Mouse (Mus musculus): ENCODE results near the gene Cnnm2.
A peak's percentile ranks its signal among the peaks of the same experiment; 100 is the strongest.

The Cnnm2 gene

GRCm38 (mm10) chr19:46792480-46792879 is 31.1 kb downstream of the Cnnm2 start:
- DNase-seq (ENCODE audit: extremely low read depth, low read depth, low spot score), result peak; percentile 81

DNA sequence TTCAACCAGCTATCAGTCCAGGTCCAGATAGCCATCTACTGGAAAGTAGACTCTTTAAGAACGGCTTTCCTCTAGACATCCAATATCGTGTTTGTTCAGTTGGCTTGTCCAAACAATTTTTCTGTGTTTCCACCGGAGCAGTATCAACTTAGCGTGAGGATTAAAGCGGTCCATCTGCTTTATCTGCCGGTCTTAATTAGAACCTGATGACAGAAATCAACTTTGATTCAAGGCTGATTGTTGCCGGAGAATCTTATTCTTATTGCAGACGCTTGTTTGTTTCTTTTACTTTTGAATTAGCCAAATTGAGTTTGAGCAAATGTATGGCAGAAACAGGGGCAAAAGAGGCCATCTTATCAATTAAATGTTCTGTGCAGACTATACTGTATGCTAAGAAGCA is 32.8 kb downstream of the Cnnm2 start:
- DNase-seq (ENCODE audit: extremely low read depth, low read depth, low spot score), result no peak

DNA sequence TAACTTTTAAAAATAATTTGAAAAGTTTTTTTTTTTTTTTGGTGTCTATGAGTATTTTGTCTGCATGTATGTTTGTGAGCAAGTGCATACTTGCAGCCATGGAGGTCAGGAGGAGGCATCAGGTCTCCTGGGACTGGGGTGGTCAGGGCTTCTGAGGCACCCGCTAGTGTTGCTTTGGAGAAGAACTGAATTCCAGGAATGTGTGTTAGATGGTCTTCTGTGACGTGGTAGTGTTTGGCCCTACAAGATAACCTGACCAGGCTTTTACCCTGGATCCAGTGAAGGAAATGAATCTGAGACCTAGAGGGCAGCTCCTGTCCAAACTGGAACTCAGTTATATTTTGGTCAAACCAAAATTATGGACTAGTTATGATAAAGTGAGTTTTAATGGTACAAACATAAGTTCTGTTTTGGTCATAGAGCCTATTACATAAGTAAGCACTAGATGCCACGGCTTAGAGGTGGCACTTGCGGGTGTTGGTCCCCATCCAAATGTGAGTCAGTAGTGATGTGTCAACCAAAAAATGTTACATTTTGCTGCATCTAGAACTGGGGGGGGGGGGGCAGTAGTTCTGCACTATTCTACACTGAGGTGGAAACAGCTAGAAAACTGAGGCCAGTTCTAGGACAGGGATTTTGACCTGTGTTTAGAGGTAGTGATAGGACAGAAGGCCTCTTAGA is 38.6 kb downstream of the Cnnm2 start:
- DNase-seq (ENCODE audit: extremely low read depth, low read depth, low spot score), result no peak

DNA sequence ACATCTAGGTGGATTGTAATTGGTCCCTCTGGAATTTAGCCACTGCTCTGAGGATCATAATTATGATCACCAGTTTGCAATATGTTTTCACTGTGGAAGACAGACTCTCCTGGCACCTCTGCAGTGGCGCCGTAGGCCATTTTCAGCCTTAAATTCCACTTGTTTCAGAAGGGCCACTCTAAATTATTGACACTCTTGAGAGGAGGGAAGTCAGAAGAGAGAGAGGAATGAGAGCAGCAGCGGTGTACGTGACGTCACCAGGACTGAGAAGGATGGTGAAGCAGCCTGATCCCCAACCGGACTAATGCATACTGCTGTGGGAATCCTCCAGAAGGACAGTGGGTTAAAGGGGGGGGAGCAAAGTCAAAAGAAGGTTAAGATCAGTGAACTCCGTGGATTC is 40.1 kb downstream of the Cnnm2 start:
- no peak for DNase-seq (ENCODE audit: extremely low read depth, low read depth, low spot score)

DNA sequence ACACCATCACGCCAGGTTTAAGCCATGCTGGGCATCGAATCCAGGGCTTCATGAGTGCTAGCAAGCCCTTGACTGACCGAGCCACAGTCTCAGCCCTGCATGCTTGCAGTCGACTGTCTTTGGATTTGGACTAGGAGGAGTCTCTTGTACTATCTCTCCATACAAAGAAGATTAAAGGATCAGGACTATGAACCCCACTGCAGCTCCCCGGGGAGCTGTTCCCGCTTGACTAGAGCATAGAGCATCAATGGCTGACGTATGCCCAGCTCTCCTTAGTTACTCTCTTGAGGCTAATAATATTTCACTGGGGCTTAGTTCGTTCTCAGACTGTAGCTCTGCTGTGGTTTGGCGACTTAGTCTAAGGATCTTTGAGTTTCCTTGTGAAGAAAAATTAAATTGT is 40.9 kb downstream of the Cnnm2 start:
- DNase-seq (ENCODE audit: extremely low read depth, low read depth, low spot score), result no peak

DNA sequence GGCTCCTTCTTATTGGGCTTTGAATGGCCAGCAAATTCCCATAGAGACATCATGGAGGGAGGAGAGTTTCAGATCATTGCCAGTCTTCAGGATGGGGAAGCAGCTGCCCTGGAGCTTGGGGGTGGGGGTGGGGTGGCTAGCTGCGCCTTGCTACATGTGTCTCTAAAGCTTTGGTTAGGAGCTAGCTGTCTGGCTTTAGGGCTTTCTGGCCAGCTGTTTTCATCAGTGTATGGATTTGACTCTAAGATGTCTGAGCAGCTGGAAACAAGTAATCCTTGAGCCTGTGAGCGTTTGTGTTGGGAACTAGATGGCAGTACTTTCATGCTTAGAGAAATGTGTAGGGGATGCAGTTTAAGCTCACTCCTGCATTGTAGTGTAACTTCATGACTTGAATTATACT is 42.3 kb downstream of the Cnnm2 start:
- no peak for DNase-seq (ENCODE audit: extremely low read depth, low read depth, low spot score)

DNA sequence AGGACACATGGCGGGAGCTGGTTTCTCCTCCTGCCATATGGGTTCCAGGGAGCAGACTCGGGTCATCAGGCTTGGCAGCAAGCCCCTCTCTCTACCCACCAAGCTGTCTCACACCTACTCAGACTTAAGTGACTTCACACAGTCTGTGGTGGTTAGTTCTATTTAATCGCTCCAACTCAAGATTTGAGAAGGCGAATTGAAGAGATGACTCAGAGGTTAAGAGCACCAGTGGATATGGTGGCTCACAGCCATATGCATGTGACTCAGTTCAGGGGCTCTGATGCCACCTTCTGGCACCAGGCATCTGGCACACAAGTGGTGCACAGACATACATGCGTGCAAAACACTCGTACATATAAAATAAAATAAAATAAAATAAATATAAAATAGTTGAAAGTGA is 43.4 kb downstream of the Cnnm2 start:
- DNase-seq (ENCODE audit: extremely low read depth, low read depth, low spot score), result no peak

- no peak for DNase-seq (ENCODE audit: extremely low read depth, low read depth, low spot score)
Measured at GRCm38 (mm10) chr19:46805933-46806688, 44.7 kb downstream of the Cnnm2 start.

GRCm38 (mm10) chr19:46808261-46808660 is 46.9 kb downstream of the Cnnm2 start:
- DNase-seq (ENCODE audit: extremely low read depth, low read depth, low spot score), result no peak

- DNase-seq (ENCODE audit: extremely low read depth, low read depth, low spot score), result no peak
Measured at GRCm38 (mm10) chr19:46809031-46809430, 47.6 kb downstream of the Cnnm2 start.

DNA sequence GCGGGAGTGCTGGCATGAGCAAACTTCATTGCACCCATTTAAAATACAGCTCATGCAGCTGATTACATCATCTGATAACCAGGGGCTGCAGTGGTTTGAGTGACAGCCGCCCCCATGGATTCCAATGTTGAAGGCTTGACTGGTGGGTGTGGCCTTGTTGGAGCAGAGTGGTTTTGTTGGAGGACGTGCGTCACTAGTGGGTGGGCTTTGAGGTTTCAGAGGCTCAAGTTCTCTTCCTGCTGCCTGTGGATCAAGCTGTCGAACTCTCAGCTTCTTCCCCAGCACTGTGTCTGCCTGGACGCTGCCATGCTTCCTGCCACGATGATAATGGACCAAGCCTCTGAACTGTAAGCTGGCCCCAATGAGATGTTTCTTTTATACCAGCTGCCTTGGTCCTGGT is 57.9 kb downstream of the Cnnm2 start:
- DNase-seq (ENCODE audit: extremely low read depth, low read depth, low spot score), result no peak

DNA sequence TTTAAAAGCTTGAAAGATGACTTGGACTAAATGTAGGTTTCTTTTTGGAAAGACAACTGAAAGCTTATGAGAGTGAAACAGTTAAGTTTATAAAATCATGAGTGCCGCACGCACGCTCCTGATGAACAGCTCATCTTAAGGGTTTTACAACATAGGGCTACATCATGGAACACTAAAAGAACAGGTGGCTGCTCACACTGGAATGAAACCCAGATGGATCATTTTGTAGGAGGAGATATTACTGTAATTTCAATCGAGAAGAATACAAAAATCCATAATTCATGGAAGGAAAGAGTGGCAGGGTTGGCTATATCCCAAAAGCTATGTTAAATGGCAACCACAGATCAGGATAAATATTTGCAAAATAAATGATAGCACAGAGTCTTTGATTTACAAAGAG is 61.1 kb downstream of the Cnnm2 start:
- no peak for DNase-seq (ENCODE audit: extremely low read depth, low read depth, low spot score)

- no peak for DNase-seq (ENCODE audit: extremely low read depth, low read depth, low spot score)
Measured at GRCm38 (mm10) chr19:46823759-46824158, 62.4 kb downstream of the Cnnm2 start.

DNA sequence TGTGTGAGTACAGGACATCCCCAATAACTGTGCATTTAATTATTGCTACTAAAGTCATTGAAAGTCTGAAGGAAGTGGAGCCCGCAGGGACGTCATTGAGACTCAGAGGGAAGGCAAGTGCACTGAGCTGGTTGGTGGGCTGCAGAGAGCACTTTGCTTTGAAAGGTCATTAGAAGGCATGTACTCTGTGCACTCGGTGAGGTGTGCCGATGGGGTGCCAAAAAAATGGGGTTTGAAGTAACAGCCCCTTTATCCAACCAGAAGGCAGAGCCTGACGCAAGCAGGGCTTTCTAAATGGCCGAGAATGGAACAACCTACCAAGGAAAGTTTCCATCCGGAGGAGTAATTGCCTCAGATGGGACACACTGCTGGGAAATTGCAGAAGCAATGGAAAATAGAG is 63.5 kb downstream of the Cnnm2 start:
- no peak for DNase-seq (ENCODE audit: extremely low read depth, low read depth, low spot score)

- DNase-seq (ENCODE audit: extremely low read depth, low read depth, low spot score), result no peak
Measured at GRCm38 (mm10) chr19:46827654-46828165, 66.3 kb downstream of the Cnnm2 start.

- no peak for DNase-seq (ENCODE audit: extremely low read depth, low read depth, low spot score)
Measured at GRCm38 (mm10) chr19:46828961-46829360, 67.6 kb downstream of the Cnnm2 start.

GRCm38 (mm10) chr19:46831381-46831780 is 70.0 kb downstream of the Cnnm2 start:
- no peak for DNase-seq (ENCODE audit: extremely low read depth, low read depth, low spot score)

DNA sequence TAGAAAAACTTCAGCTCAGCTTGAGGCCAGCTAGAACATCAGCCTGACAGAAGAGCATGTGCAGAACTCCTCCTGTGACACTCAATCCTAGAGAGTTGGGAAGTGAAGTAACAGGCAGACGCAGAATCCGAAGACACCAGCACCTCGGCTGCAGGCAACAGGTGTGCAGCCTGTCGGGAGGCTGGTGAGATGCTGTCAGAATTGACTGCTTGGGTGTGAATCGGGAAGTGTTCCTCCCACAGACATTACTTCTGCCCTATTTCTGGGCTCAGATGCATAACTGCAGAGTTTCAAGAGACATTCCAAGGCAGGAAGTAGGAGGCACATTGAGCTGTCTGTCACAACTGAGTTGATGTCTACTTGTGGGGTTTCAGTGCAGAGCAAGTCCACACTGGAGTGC is 72.9 kb downstream of the Cnnm2 start:
- DNase-seq (ENCODE audit: extremely low read depth, low read depth, low spot score), result no peak

DNA sequence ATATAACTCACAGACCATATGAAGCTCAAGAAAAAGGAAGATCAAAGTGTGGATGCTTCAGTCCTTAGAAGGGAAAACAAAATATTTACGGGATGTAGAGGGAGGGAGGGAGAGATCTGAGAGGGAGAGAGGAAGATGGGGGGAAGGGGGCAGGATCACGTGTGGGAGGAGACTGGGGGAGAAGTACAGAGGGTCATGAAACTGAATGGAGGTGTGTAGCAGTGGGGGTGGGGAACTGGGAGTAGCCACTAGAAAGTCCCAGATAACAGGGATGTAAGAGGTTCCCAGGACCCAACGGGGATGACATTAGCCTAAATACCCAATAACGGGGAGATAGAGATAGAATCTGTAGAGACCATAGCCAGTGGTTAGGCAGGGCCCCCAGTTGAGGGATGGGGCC is 73.9 kb downstream of the Cnnm2 start:
- DNase-seq (ENCODE audit: extremely low read depth, low read depth, low spot score), result no peak

DNA sequence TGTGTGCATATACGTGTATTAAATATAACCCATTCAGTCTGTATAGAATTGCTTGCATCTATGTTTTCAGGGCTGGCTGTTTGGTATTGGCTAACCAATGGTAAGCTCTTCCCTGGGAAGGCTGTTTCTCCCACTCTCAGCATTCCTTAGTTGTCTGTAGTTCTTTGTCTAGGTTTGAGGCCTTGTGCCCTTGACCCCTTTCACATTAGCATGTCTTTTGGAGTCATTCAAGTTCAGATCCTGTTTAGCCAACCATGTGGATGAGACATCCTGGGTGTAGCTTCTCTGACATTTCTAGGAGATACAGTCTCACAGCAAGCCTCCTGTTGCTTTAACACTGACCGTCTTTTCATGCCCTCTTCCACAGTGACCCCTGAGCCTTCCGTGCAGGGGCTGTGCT is 74.7 kb downstream of the Cnnm2 start:
- no peak for DNase-seq (ENCODE audit: extremely low read depth, low read depth, low spot score)

- DNase-seq (ENCODE audit: extremely low read depth, low read depth, low spot score), result no peak
Measured at GRCm38 (mm10) chr19:46837290-46838079, 76.1 kb downstream of the Cnnm2 start.

GRCm38 (mm10) chr19:46841016-46841415 is 79.6 kb downstream of the Cnnm2 start:
- peak; percentile 7 for DNase-seq (ENCODE audit: extremely low read depth, low read depth, low spot score)

Measured in fat pad, adult 2 months (tissue).